Mouse (Mus musculus) stomach, postnatal 0 days (tissue): ENCODE measurements around the gene Hyal2.

Source experiments
- CTCF ChIP-seq: IDR thresholded peaks from 2 replicates; pipeline ENCODE4 v1.5.1; 2016; ENCODE audit warnings: antibody characterized with exemption, low read depth, mild to moderate bottlenecking, moderate library complexity
- EP300 ChIP-seq: optimal IDR thresholded peaks from 2 replicates; pipeline ENCODE3; 2016; ENCODE audit warnings: antibody characterized with exemption

DNA sequence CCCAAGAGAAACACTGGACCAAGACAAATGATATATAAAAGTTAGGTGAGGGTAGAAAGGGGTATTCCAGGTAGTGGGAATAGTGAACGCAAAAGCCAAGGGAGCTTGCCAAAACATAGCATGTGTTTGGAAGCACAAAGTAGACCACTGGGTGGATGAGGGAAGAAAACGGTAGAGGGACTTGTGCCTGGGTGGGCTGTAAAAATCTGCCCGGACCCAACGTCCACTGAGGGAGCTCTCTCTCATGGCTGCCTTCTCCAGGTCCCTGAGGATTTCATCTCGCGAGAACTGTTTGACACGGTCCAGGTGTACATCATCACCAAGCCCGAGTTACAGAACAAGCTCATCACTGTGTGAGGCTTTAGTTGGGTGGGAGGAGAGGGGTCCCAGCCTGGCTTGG is 25.0 kb upstream of the Hyal2 start:
- TF ChIP-seq EP300 (no peak), CTCF (no peak)
